Comparison of ENCODE assay signal across 13 mouse cellular contexts in genomic region chr12:112747606-112747970, GRCm38 (mm10). TPM values are rescaled to one million over a fixed set of nuclear protein-coding genes. Genes with fewer than 3 reads are reported as not detected.
DNase-seq lines count a peak whose midpoint lies in the region; ATAC-seq and TF ChIP-seq lines count a peak whose summit lies in the region.
"Had no signal": no experiment of that assay in that cellular context is flagged by ENCODE, and none has a peak within 500 bp of the region (broad histone marks: within the 10 kb centered on the region; RNA-seq: fewer than 3 reads in every experiment).

No protein-coding gene starts in this region.

- H3K4me3 ChIP-seq in intestine, embryonic 15.5 days (replicated peaks) = no peak overlapping the region
- H3K4me3 ChIP-seq in intestine, postnatal 0 days (ENCODE audit: low read depth, low read length) = no peak overlapping the region
- no peak overlapping the region for H3K4me3 ChIP-seq in embryonic facial prominence, embryonic 12.5 days
- no peak overlapping the region for H3K4me3 ChIP-seq in forebrain, postnatal 0 days (ENCODE audit: low read depth, low read length)
- H3K4me3 ChIP-seq in midbrain, embryonic 13.5 days (replicated peaks) = no peak overlapping the region
- H3K4me3 ChIP-seq: lung, embryonic 15.5 days had no signal

- H3K9ac ChIP-seq in intestine, embryonic 15.5 days = 0 out of 2 replicates have a peak overlapping the region, but pooled peaks have one; percentile 20
- no peak overlapping the region for H3K9ac ChIP-seq in intestine, postnatal 0 days (ENCODE audit: low read depth, low read length)
- H3K9ac ChIP-seq in embryonic facial prominence, embryonic 12.5 days = peak overlapping the region; percentile 30; the same call in 1 of the 2 replicates
- H3K9ac ChIP-seq in forebrain, postnatal 0 days = 0 out of 2 replicates have a peak overlapping the region, but pooled peaks have one; percentile 26
- H3K9ac ChIP-seq in midbrain, embryonic 13.5 days (replicated peaks) = peak overlapping the region; percentile 56

- TF ChIP-seq CTCF in intestine, postnatal 0 days (IDR thresholded peaks at IDR 0.05; ENCODE audit: low read depth) = no peak
- TF ChIP-seq CTCF in forebrain, postnatal 0 days (IDR thresholded peaks at IDR 0.05; ENCODE audit: low read depth) = no peak

- H3K4me2 ChIP-seq in intestine, embryonic 15.5 days (replicated peaks) = no peak overlapping the region
- H3K4me2 ChIP-seq in intestine, postnatal 0 days (replicated peaks; ENCODE audit: low read depth) = no peak overlapping the region
- peak overlapping the region; percentile 30; the same call in 1 of the 2 replicates for H3K4me2 ChIP-seq in embryonic facial prominence, embryonic 12.5 days (replicated peaks)
- H3K4me2 ChIP-seq in forebrain, postnatal 0 days (ENCODE audit: low read depth) = no peak overlapping the region
- H3K4me2 ChIP-seq in midbrain, embryonic 13.5 days (replicated peaks) = peak overlapping the region; percentile 21
- H3K4me2 ChIP-seq: lung, embryonic 15.5 days had no signal

- H3K27me3 ChIP-seq in intestine, embryonic 15.5 days (replicated peaks) = no peaks in the 10 kb centered on the region
- no peaks in the 10 kb centered on the region for H3K27me3 ChIP-seq in intestine, postnatal 0 days (replicated peaks; ENCODE audit: control insufficient read depth, insufficient read depth, low read length)
- H3K27me3 ChIP-seq in embryonic facial prominence, embryonic 12.5 days = no peaks in the 10 kb centered on the region
- no peaks in the 10 kb centered on the region for H3K27me3 ChIP-seq in forebrain, postnatal 0 days (ENCODE audit: insufficient read depth, low read length)
- no peaks in the 10 kb centered on the region; the same call in 1 of the 2 replicates for H3K27me3 ChIP-seq in midbrain, embryonic 13.5 days
- H3K27me3 ChIP-seq: lung, embryonic 15.5 days had no signal

- WGBS in intestine, embryonic 15.5 days = 79% methylated on average over 8 of the region's 8 CpGs
- 83% methylated on average over 8 of the region's 8 CpGs for WGBS in intestine, postnatal 0 days
- 71% methylated on average over 8 of the region's 8 CpGs for WGBS in embryonic facial prominence, embryonic 12.5 days
- 84% methylated on average over 8 of the region's 8 CpGs for WGBS in forebrain, postnatal 0 days
- WGBS in midbrain, embryonic 13.5 days = 74% methylated on average over 8 of the region's 8 CpGs

- H3K4me1 ChIP-seq in intestine, embryonic 15.5 days (replicated peaks) = peaks cover 15% of the 10 kb centered on the region; the same call in 1 of the 2 replicates
- H3K4me1 ChIP-seq in intestine, postnatal 0 days (replicated peaks; ENCODE audit: control insufficient read depth, insufficient read depth, low read length) = no peaks in the 10 kb centered on the region
- peaks cover 12% of the 10 kb centered on the region for H3K4me1 ChIP-seq in embryonic facial prominence, embryonic 12.5 days
- peaks cover 4% of the 10 kb centered on the region; the same call in 1 of the 2 replicates for H3K4me1 ChIP-seq in forebrain, postnatal 0 days (ENCODE audit: insufficient read depth)
- H3K4me1 ChIP-seq in midbrain, embryonic 13.5 days (replicated peaks) = peaks cover 32% of the 10 kb centered on the region

- H3K36me3 ChIP-seq in intestine, embryonic 15.5 days = no peaks in the 10 kb centered on the region; the same call in 1 of the 2 replicates
- H3K36me3 ChIP-seq in intestine, postnatal 0 days (ENCODE audit: control insufficient read depth, insufficient read depth) = peaks cover 22% of the 10 kb centered on the region; the same call in 1 of the 2 replicates
- H3K36me3 ChIP-seq in embryonic facial prominence, embryonic 12.5 days = peaks cover 21% of the 10 kb centered on the region
- peaks cover 26% of the 10 kb centered on the region for H3K36me3 ChIP-seq in forebrain, postnatal 0 days (ENCODE audit: insufficient read depth)
- peaks cover 23% of the 10 kb centered on the region for H3K36me3 ChIP-seq in midbrain, embryonic 13.5 days

- no peaks in the 10 kb centered on the region for H3K9me3 ChIP-seq in intestine, embryonic 15.5 days
- no peaks in the 10 kb centered on the region for H3K9me3 ChIP-seq in intestine, postnatal 0 days (ENCODE audit: control insufficient read depth)
- no peaks in the 10 kb centered on the region for H3K9me3 ChIP-seq in embryonic facial prominence, embryonic 12.5 days
- no peaks in the 10 kb centered on the region for H3K9me3 ChIP-seq in forebrain, postnatal 0 days (ENCODE audit: low read length)
- H3K9me3 ChIP-seq in midbrain, embryonic 13.5 days = no peaks in the 10 kb centered on the region
- H3K9me3 ChIP-seq: lung, embryonic 15.5 days had no signal

- no peak for DNase-seq in forebrain, postnatal 0 days
- no peak for DNase-seq in lung, postnatal 36 days
- DNase-seq in c-Kit-positive CD71-positive TER-119-positive erythroid progenitor cells, embryonic 14.5 days (ENCODE audit: low spot score) = no peak
- no peak for DNase-seq in frontal cortex, postnatal 10 days (ENCODE audit: low spot score in 2 of 2)
- DNase-seq: cerebellum, adult 2 months; layer of hippocampus, adult 9-11 months; thymus, postnatal 25 days had no signal

- ATAC-seq in intestine, embryonic 15.5 days = no peak
- ATAC-seq in intestine, postnatal 0 days = no peak
- ATAC-seq in embryonic facial prominence, embryonic 12.5 days (ENCODE audit: insufficient number of reproducible peaks, insufficient read depth, low FRiP score, low TSS enrichment) = 0 out of 2 replicates have a peak, but pooled peaks have one; percentile 7
- ATAC-seq in forebrain, postnatal 0 days = no peak
- ATAC-seq in midbrain, embryonic 13.5 days = peak; percentile 24; the same call in 1 of the 2 replicates

- 0 out of 2 replicates have a peak overlapping the region, but pooled peaks have one; percentile 46 for H3K27ac ChIP-seq in intestine, embryonic 15.5 days
- H3K27ac ChIP-seq in intestine, postnatal 0 days (ENCODE audit: low read depth, low read length) = no peak overlapping the region
- peak overlapping the region; percentile 85; the same call in 1 of the 2 replicates for H3K27ac ChIP-seq in embryonic facial prominence, embryonic 12.5 days
- H3K27ac ChIP-seq in forebrain, postnatal 0 days (ENCODE audit: low read depth, low read length) = peak overlapping the region; percentile 78; the same call in 1 of the 2 replicates
- peak overlapping the region; percentile 95 for H3K27ac ChIP-seq in midbrain, embryonic 13.5 days

RNA-seq across cellular contexts. Expression of gene Pld4, which starts 12.9 kb away (rescaled TPM):
- polyA plus RNA-seq in intestine, embryonic 15.5 days (2015; fragmentation: Nextera tagmentation; extraction: Ambion mirVana) = 11.6 and 12.6 TPM in 2 replicates
- 6.7 and 6.9 TPM in 2 replicates for polyA plus RNA-seq in intestine, postnatal 0 days (2015; fragmentation: Nextera tagmentation; extraction: Ambion mirVana)
- 4.9 TPM in 2 replicates for polyA plus RNA-seq in embryonic facial prominence, embryonic 12.5 days (2016; fragmentation: Nextera tagmentation; extraction: Ambion mirVana)
- 6.2 and 7.3 TPM in 2 replicates for total RNA-seq in forebrain, postnatal 0 days (2014; rRNA removed)
- 8.0 and 8.1 TPM in 2 replicates for polyA plus RNA-seq in forebrain, postnatal 0 days (2015; fragmentation: Nextera tagmentation; extraction: Ambion mirVana)
- 5.2 and 6.4 TPM in 2 replicates for polyA plus RNA-seq in midbrain, embryonic 13.5 days (2015; fragmentation: Nextera tagmentation; extraction: Ambion mirVana)

RNA-seq across cellular contexts. Expression of gene Cep170b, which starts 27.3 kb away (rescaled TPM):
- 20.1 and 22.4 TPM in 2 replicates for polyA plus RNA-seq in intestine, embryonic 15.5 days (2015; fragmentation: Nextera tagmentation; extraction: Ambion mirVana)
- polyA plus RNA-seq in intestine, postnatal 0 days (2015; fragmentation: Nextera tagmentation; extraction: Ambion mirVana) = 12.7 and 13.4 TPM in 2 replicates
- 17.0 and 19.2 TPM in 2 replicates for polyA plus RNA-seq in embryonic facial prominence, embryonic 12.5 days (2016; fragmentation: Nextera tagmentation; extraction: Ambion mirVana)
- 67.0 and 86.7 TPM in 2 replicates for total RNA-seq in forebrain, postnatal 0 days (2014; rRNA removed)
- polyA plus RNA-seq in forebrain, postnatal 0 days (2015; fragmentation: Nextera tagmentation; extraction: Ambion mirVana) = 22.4 and 31.6 TPM in 2 replicates
- 20.2 and 22.0 TPM in 2 replicates for polyA plus RNA-seq in midbrain, embryonic 13.5 days (2015; fragmentation: Nextera tagmentation; extraction: Ambion mirVana)

RNA-seq across cellular contexts. Expression of gene Ahnak2, which starts 54.9 kb away (rescaled TPM):
- polyA plus RNA-seq in intestine, embryonic 15.5 days (2015; fragmentation: Nextera tagmentation; extraction: Ambion mirVana) = 2.3 and 3.0 TPM in 2 replicates
- 1.6 TPM in 2 replicates for polyA plus RNA-seq in intestine, postnatal 0 days (2015; fragmentation: Nextera tagmentation; extraction: Ambion mirVana)
- polyA plus RNA-seq in embryonic facial prominence, embryonic 12.5 days (2016; fragmentation: Nextera tagmentation; extraction: Ambion mirVana) = 0.71 and 0.83 TPM in 2 replicates
- total RNA-seq in forebrain, postnatal 0 days (2014; rRNA removed) = 2.5 and 3.0 TPM in 2 replicates
- 0.88 and 1.3 TPM in 2 replicates for polyA plus RNA-seq in forebrain, postnatal 0 days (2015; fragmentation: Nextera tagmentation; extraction: Ambion mirVana)
- polyA plus RNA-seq in midbrain, embryonic 13.5 days (2015; fragmentation: Nextera tagmentation; extraction: Ambion mirVana) = 0.31 and 0.37 TPM in 2 replicates
- total RNA-seq: neutrophil, adult 5-6 weeks had no signal

Comparison
In these comparisons a context has a peak if more than half of its experiments do, and no peak if none do; other contexts are left out.
1. ATAC-seq: peak in embryonic facial prominence, embryonic 12.5 days (single experiment) and midbrain, embryonic 13.5 days (single experiment); none in intestine, embryonic 15.5 days (single experiment), intestine, postnatal 0 days (single experiment) and forebrain, postnatal 0 days (single experiment).
2. H3K4me2 ChIP-seq: peak in embryonic facial prominence, embryonic 12.5 days (single experiment) and midbrain, embryonic 13.5 days (single experiment); none in intestine, embryonic 15.5 days (single experiment), intestine, postnatal 0 days (single experiment) and forebrain, postnatal 0 days (single experiment).